Mouse (Mus musculus) embryonic facial prominence, embryonic 12.5 days (tissue): ENCODE results near the gene Taok3. TPM values are rescaled to one million over a fixed set of nuclear protein-coding genes. Genes with fewer than 3 reads are reported as not detected.

Source experiments
- ATAC-seq: fragments of 200-750 bp; cut with Nextera tagmentation; 2 replicates; pipeline ENCODE4 v1.8.0; 2017; ENCODE audit not compliant: insufficient number of reproducible peaks, insufficient read depth, low FRiP score, low TSS enrichment
- H3K27ac ChIP-seq: fragments of 300-500 bp; sonication (generic); 2 replicates; pipeline ENCODE4 v1.5.1; 2016; ENCODE audit warnings: mild to moderate bottlenecking
- H3K27me3 ChIP-seq: fragments of 300-500 bp; sonication (generic); 2 replicates; pipeline ENCODE4 v1.6.1; 2016; ENCODE audit warnings: mild to moderate bottlenecking, moderate library complexity
- H3K36me3 ChIP-seq: fragments of 300-500 bp; sonication (generic); 2 replicates; pipeline ENCODE4 v1.6.1; 2016; ENCODE audit warnings: mild to moderate bottlenecking
- H3K4me1 ChIP-seq: fragments of 300-500 bp; sonication (generic); 2 replicates; pipeline ENCODE4 v1.6.1; 2016
- H3K4me2 ChIP-seq: fragments of 300-500 bp; sonication (generic); replicated peaks from 2 replicates; pipeline ENCODE4 v1.6.1; 2016; ENCODE audit warnings: mild to moderate bottlenecking, moderate library complexity
- H3K4me3 ChIP-seq: fragments of 300-500 bp; sonication (generic); 2 replicates; pipeline ENCODE4 v1.5.1; 2016; ENCODE audit warnings: mild to moderate bottlenecking
- H3K9ac ChIP-seq: fragments of 300-500 bp; sonication (generic); 2 replicates; pipeline ENCODE4 v1.6.1; 2016; ENCODE audit warnings: mild to moderate bottlenecking, moderate library complexity
- H3K9me3 ChIP-seq: fragments of 300-500 bp; sonication (generic); 2 replicates; pipeline ENCODE4 v1.6.1; 2016; ENCODE audit warnings: mild to moderate bottlenecking, moderate library complexity
- WGBS: fragments of 180-500 bp; shearing (Covaris S2); methylation state at CpG from one replicate; pipeline ENCODE4 v1.1.7; 2016; 5-methylcytosine and 5-hydroxymethylcytosine counted together
- polyA plus RNA-seq: library from polyadenylated mRNA; unstranded; fragments of >200 nt; fragmentation: Nextera tagmentation; extraction: Ambion mirVana; gene quantifications from 2 replicates; pipeline ENCODE4 v1.2.1, GENCODE M21; 2016

The Taok3 gene
- polyA plus RNA-seq, 1 experiment from 2014 or later, result 12.1 TPM

- 90% methylated on average over 14 of the region's 14 CpGs for WGBS
- Histone ChIP-seq H3K4me2 (no peak overlapping the region), H3K4me1 (no peaks in the 10 kb centered on the region), H3K27ac (no peak overlapping the region), H3K27me3 (no peaks in the 10 kb centered on the region), H3K36me3 (no peaks in the 10 kb centered on the region), H3K9me3 (no peaks in the 10 kb centered on the region), H3K4me3 (no peak overlapping the region), H3K9ac (no peak overlapping the region)
- no peak for ATAC-seq
Observed at GRCm38 (mm10) chr5:117271945-117272344, 152.0 kb downstream of the Taok3 start.

- H3K27ac ChIP-seq, result no peak overlapping the region
- H3K4me1 ChIP-seq, result no peaks in the 10 kb centered on the region
- WGBS, result 60% methylated on average over 5 of the region's 5 CpGs
Observed at GRCm38 (mm10) chr5:117274817-117275216, 154.9 kb downstream of the Taok3 start.

DNA sequence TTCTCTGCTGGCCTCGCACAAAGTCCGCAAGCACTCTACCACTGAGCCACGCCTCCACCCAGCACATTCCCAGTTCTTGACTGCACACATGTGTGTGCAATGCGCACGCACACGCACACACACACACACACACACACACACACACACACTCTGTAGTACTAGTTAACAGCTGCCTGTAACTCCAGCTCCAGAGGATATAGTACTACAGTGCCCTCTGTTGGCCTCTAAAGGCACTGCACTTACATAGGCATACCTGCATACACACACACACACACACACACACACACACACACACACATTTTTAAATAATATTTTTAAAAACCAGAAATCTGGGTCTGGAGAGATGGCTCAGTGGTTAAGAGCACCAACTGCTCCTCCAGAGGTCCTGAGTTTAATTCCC lies 157.9 kb downstream of the Taok3 start:
- 90% methylated on average over 6 of the region's 6 CpGs for WGBS
- Histone ChIP-seq H3K4me3 (no peak overlapping the region), H3K36me3 (peaks cover 30% of the 10 kb centered on the region), H3K27me3 (no peaks in the 10 kb centered on the region), H3K4me1 (no peaks in the 10 kb centered on the region), H3K27ac (no peak overlapping the region), H3K9ac (no peak overlapping the region), H3K9me3 (no peaks in the 10 kb centered on the region), H3K4me2 (no peak overlapping the region)
- no peak for ATAC-seq

More at GRCm38 (mm10) chr5:117274817-117275216, 154.9 kb downstream of the Taok3 start:
- no peak for ATAC-seq
- H3K4me2 ChIP-seq, result no peak overlapping the region
- H3K27me3 ChIP-seq, result no peaks in the 10 kb centered on the region
- no peak overlapping the region for H3K4me3 ChIP-seq
- no peaks in the 10 kb centered on the region for H3K9me3 ChIP-seq
- H3K9ac ChIP-seq, result no peak overlapping the region
- H3K36me3 ChIP-seq, result 0 out of 2 replicates have a peak, but pooled peaks cover 8% of the 10 kb centered on the region

DNA sequence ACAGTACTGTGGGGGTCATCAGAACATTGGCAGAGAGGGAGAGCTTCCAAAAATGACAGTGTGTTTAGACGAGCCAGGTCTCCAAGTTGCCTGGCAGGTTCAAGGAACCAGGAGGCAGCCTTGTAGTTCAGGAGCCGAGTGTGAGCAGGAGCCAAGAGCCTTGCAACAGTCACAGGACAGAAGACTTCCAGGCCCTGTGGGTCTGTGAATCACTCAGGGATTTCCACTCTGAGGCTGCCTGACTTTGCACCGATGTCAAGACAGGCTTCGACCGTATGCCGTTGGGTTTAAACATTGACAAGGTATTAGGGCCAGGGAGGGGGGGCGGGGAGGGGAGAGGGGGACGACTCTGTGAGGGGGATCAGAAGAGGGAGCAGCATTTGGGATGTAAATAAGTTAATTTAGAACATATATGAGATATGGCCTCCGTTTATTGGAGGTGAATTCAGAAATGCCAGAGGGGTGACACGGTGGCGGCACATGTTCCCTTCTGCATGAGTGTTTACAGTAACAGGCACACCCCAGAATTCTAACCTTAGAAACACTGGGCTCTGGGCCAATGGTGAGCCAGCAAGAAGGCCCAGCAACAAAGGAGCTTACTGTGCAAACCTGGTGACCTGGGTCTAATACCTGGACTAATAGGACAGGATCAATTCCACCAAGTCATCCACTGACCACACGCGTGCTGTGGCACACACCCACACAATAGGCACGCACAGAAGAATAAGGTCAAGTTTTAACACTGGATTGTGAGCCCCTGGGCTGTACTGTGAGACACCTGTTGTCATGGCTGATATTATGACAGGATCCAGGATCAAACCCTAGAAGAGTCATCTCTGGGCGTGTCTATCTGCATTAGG lies 159.1 kb downstream of the Taok3 start:
- Histone ChIP-seq H3K27me3 (no peaks in the 10 kb centered on the region), H3K4me2 (no peak overlapping the region), H3K27ac (no peak overlapping the region), H3K4me1 (no peaks in the 10 kb centered on the region), H3K4me3 (no peak overlapping the region), H3K36me3 (peaks cover 38% of the 10 kb centered on the region), H3K9ac (no peak overlapping the region), H3K9me3 (no peaks in the 10 kb centered on the region)
- WGBS, result 89% methylated on average over 15 of the region's 15 CpGs
- ATAC-seq, result no peak

GRCm38 (mm10) chr5:117279669-117280050 lies 159.7 kb downstream of the Taok3 start:
- H3K36me3 ChIP-seq, result peaks cover 44% of the 10 kb centered on the region
- WGBS, result 86% methylated on average over 4 of the region's 4 CpGs
- no peak for ATAC-seq
- H3K9ac ChIP-seq, result no peak overlapping the region
- H3K27ac ChIP-seq, result no peak overlapping the region
- no peak overlapping the region for H3K4me3 ChIP-seq
- peaks cover 2% of the 10 kb centered on the region; the same call in 1 of the 2 replicates for H3K4me1 ChIP-seq
- no peaks in the 10 kb centered on the region for H3K9me3 ChIP-seq
- no peaks in the 10 kb centered on the region for H3K27me3 ChIP-seq
- H3K4me2 ChIP-seq, result no peak overlapping the region

- Histone ChIP-seq H3K4me3 (no peak overlapping the region), H3K4me1 (peaks cover 18% of the 10 kb centered on the region), H3K4me2 (no peak overlapping the region), H3K9ac (no peak overlapping the region), H3K27ac (no peak overlapping the region), H3K9me3 (no peaks in the 10 kb centered on the region), H3K27me3 (no peaks in the 10 kb centered on the region), H3K36me3 (peaks cover 56% of the 10 kb centered on the region)
- WGBS, result 91% methylated on average over 10 of the region's 10 CpGs
- ATAC-seq, result no peak
Observed at GRCm38 (mm10) chr5:117281536-117281935, 161.6 kb downstream of the Taok3 start.

DNA sequence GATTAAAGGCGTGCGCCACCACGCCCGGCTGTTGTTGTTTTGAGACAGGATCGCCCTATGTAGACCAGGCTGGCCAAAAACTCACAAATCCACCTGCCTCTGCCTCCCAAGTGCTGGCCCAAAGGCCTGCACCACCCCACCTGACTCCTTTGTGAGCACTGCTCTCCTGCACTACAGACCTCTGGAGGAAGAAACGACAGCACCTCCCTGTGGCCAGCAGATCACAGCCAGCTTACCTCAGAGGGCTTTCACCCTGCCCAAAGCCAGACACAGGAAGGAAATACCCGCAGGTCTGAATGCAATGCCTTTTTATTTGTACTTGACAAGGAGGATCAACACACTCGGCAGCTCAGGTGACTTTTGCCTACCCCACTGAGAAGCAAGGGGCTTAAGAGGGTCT lies 162.4 kb downstream of the Taok3 start:
- H3K9me3 ChIP-seq, result no peaks in the 10 kb centered on the region
- H3K27me3 ChIP-seq, result no peaks in the 10 kb centered on the region
- H3K4me1 ChIP-seq, result peaks cover 18% of the 10 kb centered on the region
- no peak overlapping the region for H3K9ac ChIP-seq
- no peak overlapping the region for H3K4me3 ChIP-seq
- no peak for ATAC-seq
- WGBS, result 84% methylated on average over 8 of the region's 8 CpGs
- H3K4me2 ChIP-seq, result no peak overlapping the region
- peaks cover 56% of the 10 kb centered on the region for H3K36me3 ChIP-seq
- H3K27ac ChIP-seq, result no peak overlapping the region

GRCm38 (mm10) chr5:117284029-117284428 lies 164.1 kb downstream of the Taok3 start:
- H3K4me3 ChIP-seq, result no peak overlapping the region
- H3K36me3 ChIP-seq, result peaks cover 56% of the 10 kb centered on the region

DNA sequence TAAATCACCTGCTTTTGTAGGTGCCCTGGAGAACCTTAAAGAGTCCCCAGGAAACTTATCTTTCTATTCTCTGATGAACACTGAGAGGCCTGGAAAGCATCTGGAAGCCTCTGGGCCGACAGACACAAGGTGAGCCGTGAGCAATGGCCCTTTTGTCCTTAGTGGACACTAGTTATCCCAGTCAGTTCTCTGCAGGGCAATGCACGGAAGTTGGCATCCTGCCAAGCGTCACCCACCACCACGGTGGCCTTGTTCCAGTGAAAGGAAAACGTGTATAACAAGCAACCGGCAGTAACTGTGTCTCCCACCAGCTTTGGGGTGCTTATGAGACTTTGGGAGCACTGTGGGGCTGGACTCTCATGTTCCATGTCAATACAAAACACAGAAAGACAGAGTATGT lies 164.8 kb downstream of the Taok3 start:
- Histone ChIP-seq H3K36me3 (peaks cover 50% of the 10 kb centered on the region), H3K4me1 (peaks cover 24% of the 10 kb centered on the region), H3K4me2 (no peak overlapping the region), H3K9ac (no peak overlapping the region), H3K9me3 (no peaks in the 10 kb centered on the region), H3K27me3 (no peaks in the 10 kb centered on the region), H3K4me3 (no peak overlapping the region), H3K27ac (no peak overlapping the region)
- ATAC-seq, result no peak
- WGBS, result 76% methylated on average over 7 of the region's 7 CpGs

More at GRCm38 (mm10) chr5:117284029-117284428, 164.1 kb downstream of the Taok3 start:
- Histone ChIP-seq H3K4me2 (no peak overlapping the region), H3K27ac (no peak overlapping the region), H3K9ac (no peak overlapping the region), H3K27me3 (no peaks in the 10 kb centered on the region), H3K9me3 (no peaks in the 10 kb centered on the region), H3K4me1 (peaks cover 24% of the 10 kb centered on the region)
- no peak for ATAC-seq
- WGBS, result 75% methylated on average over 9 of the region's 9 CpGs

DNA sequence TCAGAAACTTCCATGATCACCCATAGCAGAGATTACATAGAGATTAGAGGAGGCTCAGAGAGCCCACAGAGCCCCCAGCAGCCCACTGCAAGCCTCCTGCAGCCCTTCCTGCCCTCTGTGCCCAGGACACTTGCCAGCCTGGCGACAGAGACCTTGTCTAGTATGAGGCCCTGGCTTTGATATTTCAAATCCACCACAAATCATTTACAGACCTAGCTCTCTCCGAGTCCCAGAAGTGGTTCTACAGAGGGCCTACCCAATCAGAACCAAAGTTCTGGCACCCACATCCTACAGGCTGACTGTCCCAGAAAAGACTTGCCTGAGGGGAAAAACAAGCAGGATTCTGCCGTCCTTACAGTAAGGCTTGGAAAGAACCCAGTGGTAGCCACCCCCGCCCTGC lies 165.3 kb downstream of the Taok3 start:
- peak overlapping the region; percentile 69; the same call in 1 of the 2 replicates for H3K4me2 ChIP-seq

GRCm38 (mm10) chr5:117286286-117286685 lies 166.4 kb downstream of the Taok3 start:
- H3K27ac ChIP-seq, result no peak overlapping the region
- WGBS, result 45% methylated on average over 3 of the region's 3 CpGs
- peaks cover 3% of the 10 kb centered on the region; the same call in 1 of the 2 replicates for H3K9me3 ChIP-seq
- no peak for ATAC-seq
- peaks cover 35% of the 10 kb centered on the region for H3K36me3 ChIP-seq
- peak overlapping the region; percentile 84 for H3K9ac ChIP-seq
- H3K4me2 ChIP-seq, result peak overlapping the region; percentile 69
- peaks cover 24% of the 10 kb centered on the region for H3K4me1 ChIP-seq
- H3K4me3 ChIP-seq, result peak overlapping the region; percentile 77
- no peaks in the 10 kb centered on the region for H3K27me3 ChIP-seq

More for the DNA sequence above, 165.3 kb downstream of the Taok3 start:
- Histone ChIP-seq H3K4me1 (peaks cover 24% of the 10 kb centered on the region), H3K27me3 (no peaks in the 10 kb centered on the region), H3K9me3 (peaks cover 3% of the 10 kb centered on the region; the same call in 1 of the 2 replicates), H3K9ac (0 out of 2 replicates have a peak overlapping the region, but pooled peaks have one; percentile 36), H3K27ac (no peak overlapping the region), H3K36me3 (peaks cover 44% of the 10 kb centered on the region), H3K4me3 (no peak overlapping the region)
- 82% methylated on average over 4 of the region's 4 CpGs for WGBS
- no peak for ATAC-seq
